Mouse (Mus musculus): ENCODE measurements around the gene Ms4a4c.
"Not testable (repeated sequence)": the region's sequence is repeated elsewhere in the genome, so short reads cannot be mapped to it uniquely, and the experiment has no call there.

The Ms4a4c gene

GRCm38 (mm10) chr19:11404527-11404926, at the start of gene Ms4a4c:
Ms4a4c (plus strand) TSS chr19:11404770.
- DNase-seq: no peak

GRCm38 (mm10) chr19:11355730-11356129, 48.8 kb upstream of the Ms4a4c start:
- no peak for DNase-seq

- peak; percentile 2 for DNase-seq
Measured at GRCm38 (mm10) chr19:11360106-11360505, 44.5 kb upstream of the Ms4a4c start.

DNA sequence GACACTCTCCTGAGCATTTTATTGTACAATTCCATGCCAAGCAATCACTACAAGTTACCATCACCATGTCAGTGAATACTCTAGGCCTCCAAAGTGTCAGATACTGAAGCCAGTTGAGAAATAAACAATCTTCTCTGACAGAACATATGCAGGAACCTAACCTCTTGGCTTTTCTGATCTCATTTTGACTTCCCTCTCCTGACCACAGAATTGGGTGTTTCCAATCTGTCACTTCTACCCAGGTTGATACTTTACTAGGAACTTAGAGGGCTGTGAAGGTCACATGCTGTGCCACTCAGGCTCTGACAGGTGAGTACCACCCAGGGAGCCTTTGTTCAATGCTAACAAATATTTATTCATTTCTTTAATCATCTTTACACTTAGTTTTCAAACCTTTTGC, 42.6 kb upstream of the Ms4a4c start:
- DNase-seq: no peak

- DNase-seq: no peak
Measured at GRCm38 (mm10) chr19:11368310-11368709, 36.3 kb upstream of the Ms4a4c start.

DNA sequence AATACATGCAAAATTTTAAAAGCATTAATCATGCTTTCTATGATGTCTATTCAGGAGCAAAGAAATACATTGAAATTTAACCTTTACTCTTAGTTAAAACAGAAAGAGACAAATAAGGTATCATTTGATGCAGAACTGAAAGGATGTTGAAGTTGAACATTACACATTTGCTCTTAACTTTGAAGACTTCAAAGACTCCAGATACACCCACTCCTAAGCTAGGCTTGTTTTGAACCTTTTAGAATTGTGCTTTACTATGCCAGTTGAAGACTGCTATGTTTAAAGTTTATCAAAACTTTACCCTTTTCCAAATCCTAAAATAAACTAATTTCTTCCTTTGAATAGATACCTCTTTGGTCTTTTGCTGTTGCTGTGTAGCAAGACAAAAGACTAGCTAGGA, 33.4 kb upstream of the Ms4a4c start:
- DNase-seq: no peak

DNA sequence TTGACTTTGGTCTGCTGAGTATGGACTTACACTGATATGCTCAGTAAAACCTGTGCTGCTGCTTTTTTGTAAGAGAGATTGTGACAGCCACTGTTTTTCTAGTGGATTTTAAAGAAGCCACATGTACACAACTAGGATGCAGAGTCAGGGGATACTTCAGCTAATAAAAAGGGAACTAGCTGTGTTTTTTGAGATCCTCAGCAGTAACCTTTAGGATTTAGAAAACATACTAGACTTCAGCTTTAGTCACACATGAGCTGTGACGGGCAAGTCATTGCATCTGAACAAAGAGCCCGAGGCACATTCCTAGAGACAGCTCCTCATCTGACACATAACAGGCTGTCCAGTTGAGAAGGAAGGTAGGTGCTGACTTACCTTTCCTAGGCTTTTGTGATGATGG, 29.3 kb upstream of the Ms4a4c start, which contains the start of gene Ms4a4a:
Ms4a4a (plus strand) TSS at position 251 of the 400 bp plus-strand sequence.
- no peak for DNase-seq

GRCm38 (mm10) chr19:11376399-11376798, 28.2 kb upstream of the Ms4a4c start:
- no peak for DNase-seq

GRCm38 (mm10) chr19:11387109-11387508, 17.5 kb upstream of the Ms4a4c start:
- DNase-seq: no peak

DNA sequence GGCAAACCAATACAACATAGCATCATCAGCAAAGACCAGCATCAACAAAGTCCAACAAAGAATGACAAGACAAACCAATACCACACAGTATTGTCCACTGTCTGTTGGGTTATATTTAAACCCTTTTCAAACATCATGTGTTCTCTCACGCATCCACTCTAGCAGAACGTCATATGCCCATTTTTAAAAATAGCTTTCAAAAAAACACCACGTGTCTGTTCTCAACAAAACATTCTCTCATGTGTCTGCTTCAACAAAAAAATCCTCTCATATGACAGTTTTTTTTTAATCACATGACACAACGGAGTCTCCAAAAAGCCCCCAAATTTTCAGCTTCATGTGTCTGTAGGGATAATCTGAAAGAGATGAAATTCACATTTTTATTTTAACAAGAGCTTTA, 16.9 kb upstream of the Ms4a4c start:
- no peak for DNase-seq

DNA sequence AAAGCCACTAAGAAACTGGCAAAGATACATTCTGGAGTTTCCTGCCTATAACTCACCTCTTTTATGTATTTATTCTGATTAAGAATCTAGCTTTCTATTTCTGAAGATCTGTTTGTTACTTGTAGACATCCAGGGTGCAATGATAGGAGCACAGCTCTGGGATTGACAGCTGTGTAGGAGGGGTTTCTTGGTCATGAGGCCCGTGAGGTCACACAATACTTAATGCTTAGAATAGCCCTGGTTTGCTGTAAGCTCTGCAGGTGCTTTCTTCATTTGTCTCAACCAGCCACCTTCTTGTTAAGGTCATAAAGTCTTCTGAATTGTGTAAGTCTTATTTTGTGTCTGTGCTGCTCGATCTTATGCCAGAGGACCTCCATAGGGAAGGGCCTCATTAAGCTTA, 15.6 kb upstream of the Ms4a4c start:
- no peak for DNase-seq

- DNase-seq: no peak
Measured at GRCm38 (mm10) chr19:11395769-11396168, 8.8 kb upstream of the Ms4a4c start.

DNA sequence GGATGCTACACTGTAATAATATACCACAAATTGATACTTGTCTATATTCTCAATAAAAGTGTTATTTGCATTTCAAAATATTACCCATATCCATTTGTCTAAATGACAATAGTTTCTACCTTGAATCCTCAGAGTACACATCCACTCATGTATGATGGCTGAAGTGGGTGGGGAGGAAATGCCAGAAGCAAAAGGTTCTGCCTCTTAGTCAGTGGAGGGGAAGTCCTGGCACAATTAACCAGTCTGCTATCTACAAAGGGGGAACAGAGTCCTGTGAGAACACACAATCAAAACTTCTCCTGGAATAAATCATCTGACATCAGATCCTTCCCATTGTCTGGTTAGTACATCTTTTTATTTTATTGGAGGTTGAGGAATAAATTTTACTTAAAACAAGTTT, 2.9 kb downstream of the Ms4a4c start:
- no peak for DNase-seq

DNA sequence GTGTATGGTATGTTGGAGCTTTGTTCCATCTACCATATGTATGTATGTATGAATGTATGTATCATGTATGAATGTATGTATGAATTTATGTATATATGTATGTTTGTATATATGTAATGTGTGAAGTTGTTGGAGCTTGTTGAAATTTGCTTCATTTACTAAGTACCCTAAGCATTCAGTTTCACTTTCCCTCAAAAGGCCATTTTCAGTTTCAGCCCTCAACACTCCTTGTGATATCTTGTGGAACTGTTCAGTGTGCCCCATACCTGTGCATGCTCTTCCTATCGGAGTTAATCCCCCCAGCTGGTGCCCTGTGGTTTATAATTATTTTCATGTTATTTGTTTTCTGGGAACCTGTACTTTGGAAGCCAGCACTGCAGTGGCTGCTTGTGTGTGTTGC, 4.0 kb downstream of the Ms4a4c start:
- no peak for DNase-seq

DNA sequence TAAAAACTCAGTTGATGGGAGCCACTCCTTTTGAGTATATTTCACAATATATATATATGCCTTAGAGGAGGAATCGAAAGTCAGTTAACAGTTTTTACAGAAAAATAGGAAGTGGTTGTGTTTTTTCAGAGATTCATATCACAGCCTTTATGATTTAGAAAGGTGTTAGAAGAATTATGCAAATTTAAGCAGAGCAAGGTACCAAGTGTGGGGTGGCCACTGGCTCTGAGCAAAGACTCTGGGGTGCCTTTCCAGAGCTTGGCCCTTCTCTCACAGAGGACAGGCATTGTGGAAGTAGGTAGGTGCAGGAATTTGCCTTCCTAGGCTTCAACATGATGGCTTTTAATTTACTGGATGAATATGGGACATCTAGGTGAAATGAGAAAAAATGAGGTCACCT, 7.1 kb downstream of the Ms4a4c start:
- DNase-seq: no peak

DNA sequence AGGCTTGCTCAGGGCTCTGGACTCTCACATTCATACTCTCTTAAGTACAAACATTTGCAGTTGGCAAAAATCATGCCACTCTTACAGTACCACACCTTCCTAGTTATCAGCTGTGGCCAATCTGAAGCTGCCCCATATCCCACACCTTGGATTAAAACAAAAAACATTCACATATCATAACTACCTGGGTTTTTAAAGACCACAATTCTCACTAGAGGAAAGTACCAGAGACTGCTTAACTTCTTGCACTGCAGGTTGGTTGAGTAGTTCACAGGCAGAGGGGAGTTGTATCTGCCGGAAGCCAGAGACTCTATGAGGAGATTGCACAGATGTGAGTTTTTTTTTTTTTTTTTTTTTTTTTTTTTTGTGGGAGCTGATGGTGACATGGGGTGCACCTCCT, 9.5 kb downstream of the Ms4a4c start:
- no peak for DNase-seq

DNA sequence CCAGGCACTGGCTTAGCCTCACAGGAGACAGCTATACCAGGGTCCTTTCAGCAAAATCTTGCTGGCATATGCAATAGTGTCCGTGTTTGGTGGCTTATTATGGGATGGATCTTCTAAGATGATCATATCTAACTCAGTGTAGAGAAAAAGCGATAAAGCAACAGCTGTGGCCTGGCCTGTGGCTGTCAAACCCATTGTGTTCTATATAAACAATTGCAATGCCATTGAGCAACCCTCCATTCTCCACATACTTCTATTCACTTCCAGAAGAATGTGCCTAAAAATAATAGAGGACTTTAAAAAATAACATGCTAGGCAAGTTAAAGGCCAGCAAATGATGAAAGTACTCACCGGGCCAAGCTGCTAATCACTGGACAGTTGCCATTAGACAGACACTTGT, 11.0 kb downstream of the Ms4a4c start:
- DNase-seq: no peak

DNA sequence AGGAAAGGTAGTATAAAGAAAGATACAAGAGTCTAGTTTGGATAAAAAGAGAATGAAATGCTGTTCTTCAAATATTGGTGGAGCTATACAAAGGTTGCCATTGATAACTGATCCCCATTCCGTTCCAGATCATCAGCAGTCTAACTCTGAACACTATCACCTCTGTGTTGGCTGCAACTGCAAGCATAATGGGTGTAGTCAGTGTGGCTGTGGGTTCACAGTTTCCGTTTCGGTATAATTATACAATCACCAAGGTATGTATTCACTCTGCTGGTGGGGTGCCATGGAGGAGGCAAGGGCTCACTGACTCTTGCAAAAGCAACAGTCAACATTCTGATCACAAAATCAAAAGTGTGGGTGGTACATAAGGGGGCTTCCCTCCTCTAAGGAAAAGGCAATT, 14.3 kb downstream of the Ms4a4c start:
- DNase-seq: not testable (repeated sequence)

DNA sequence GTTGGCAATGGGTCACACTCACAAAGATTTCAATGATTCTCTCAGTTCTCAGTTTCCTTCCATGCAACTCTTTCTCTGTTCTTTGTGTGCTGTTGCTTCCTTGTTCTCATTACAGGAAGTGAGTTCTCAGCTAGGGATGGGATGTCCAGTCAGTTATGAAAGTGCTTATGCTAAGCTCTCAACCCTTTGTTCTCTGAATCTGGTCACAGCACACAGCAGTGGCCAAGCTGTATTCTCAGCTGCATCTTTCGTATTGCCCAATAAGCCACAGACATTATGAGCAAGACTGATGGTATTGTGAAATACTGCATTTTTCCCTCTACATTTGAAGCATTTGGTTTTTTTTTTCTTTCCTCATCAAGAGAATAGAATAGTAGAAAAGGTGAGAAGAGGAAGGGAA, 26.6 kb downstream of the Ms4a4c start:
- DNase-seq: not testable (repeated sequence)

GRCm38 (mm10) chr19:11435058-11435834, 30.7 kb downstream of the Ms4a4c start:
- DNase-seq: no peak

DNA sequence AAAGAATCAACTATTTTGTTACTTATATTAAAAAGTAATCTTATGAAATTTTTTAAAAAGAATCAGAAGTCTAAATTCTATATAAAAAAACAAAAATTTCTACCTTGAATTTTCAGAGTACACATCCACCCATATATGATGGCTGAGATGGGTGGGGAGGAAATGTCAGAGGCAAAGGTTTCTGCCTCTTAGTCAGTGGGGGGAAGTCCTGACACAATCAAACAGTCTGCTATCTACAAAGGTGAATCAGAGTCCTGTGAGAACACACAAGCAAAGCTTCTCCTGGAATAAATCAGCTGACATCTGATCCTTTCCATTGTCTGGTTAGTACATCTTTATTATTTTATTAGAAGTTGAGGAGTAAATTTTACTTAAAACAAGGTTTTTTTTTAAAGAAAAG, 38.8 kb downstream of the Ms4a4c start, which contains the start of gene Ms4a4b:
Ms4a4b (plus strand) TSS at position 216 of the 400 bp plus-strand sequence.
- no peak for DNase-seq

DNA sequence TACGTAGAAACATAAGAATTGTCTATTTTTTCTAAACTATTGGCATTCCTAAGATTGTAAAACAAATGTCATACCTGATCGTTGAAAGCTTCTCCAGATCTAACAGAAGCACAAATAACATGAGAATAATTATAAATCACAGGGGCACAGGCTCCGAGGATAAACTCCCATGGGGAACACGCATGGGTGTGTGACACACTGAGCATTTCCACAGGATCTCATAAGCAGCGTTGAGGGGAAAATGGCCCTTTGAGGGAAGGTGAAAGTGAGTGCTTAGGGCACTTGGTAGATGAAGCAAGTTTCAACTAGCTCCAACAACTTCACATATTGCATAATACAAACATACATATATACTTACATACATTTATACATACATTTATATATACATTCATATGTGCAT, 39.4 kb downstream of the Ms4a4c start:
- no peak for DNase-seq

DNA sequence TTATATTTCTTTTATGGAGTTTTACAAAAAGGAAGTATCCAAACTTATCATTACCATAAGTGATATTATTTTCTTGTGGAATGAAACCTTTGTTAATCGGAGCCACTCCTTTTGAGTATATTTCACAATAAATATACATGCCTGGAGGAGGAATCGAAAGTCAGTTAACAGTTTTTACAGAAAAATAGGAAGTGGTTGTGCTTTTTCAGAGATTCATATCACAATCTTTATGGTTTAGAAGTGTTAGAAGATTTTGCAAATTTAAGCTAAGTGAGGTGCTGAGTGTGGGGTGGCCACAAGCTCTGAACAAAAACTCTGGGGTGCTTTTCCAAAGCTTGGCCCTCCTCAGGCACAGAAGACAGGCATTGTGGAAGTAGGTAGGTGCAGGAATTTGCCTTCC, 42.7 kb downstream of the Ms4a4c start:
- no peak for DNase-seq

- not testable (repeated sequence) for DNase-seq
Measured at GRCm38 (mm10) chr19:11459041-11459440, 54.5 kb downstream of the Ms4a4c start.

- DNase-seq: not testable (repeated sequence)
Measured at GRCm38 (mm10) chr19:11464795-11465194, 60.2 kb downstream of the Ms4a4c start.

Measured in retina, postnatal 1 day (tissue).